Mouse (Mus musculus) left cerebral cortex, adult 2 months (tissue): ENCODE measurements around the gene Ston2. TPM values are rescaled to one million over a fixed set of nuclear protein-coding genes. Genes with fewer than 3 reads are reported as not detected.

Experiments
- DNase-seq, 2 experiments: peaks; one replicate each; pipeline ENCODE4 v3.0.0; 2021 to 2022; ENCODE audit warnings: low spot score in 2 of 2, mixed read lengths in 1 of 2; ENCODE audit errors: extremely low spot score in 1 of 2
- H3K27ac ChIP-seq: fragments of 200-600 bp; 2 replicates; pipeline ENCODE4 v1.8.1; 2022
- H3K4me3 ChIP-seq: fragments of 200-600 bp; 2 replicates; pipeline ENCODE4 v1.8.1; 2022
- CTCF ChIP-seq: fragments of 200-600 bp; IDR thresholded peaks from 2 replicates; pipeline ENCODE4 v1.8.1; 2022; ENCODE audit warnings: antibody characterized with exemption, mild to moderate bottlenecking, moderate library complexity
- intact Hi-C: fragments of 180-260 bp; cut with DNase I; formaldehyde crosslinking; loops from one replicate; pipeline ENCODE4 v1.15.1; 2025
- total RNA-seq, 2 experiments: library from RNA; stranded (reverse); gene quantifications; 2 replicates each; pipeline ENCODE4 v1.2.3; 2021

Ston2 gene
- total RNA-seq, 2 experiments from 2014 or later: 17.1 to 20.2 TPM

GRCm38 (mm10) chr12:91742916-91743315 is 45.3 kb downstream of the Ston2 start:
- intact Hi-C loops: no loop called here
- no peak overlapping the region for H3K27ac ChIP-seq
- no peak for DNase-seq
- H3K4me3 ChIP-seq: no peak overlapping the region
- TF ChIP-seq CTCF: no peak

DNA sequence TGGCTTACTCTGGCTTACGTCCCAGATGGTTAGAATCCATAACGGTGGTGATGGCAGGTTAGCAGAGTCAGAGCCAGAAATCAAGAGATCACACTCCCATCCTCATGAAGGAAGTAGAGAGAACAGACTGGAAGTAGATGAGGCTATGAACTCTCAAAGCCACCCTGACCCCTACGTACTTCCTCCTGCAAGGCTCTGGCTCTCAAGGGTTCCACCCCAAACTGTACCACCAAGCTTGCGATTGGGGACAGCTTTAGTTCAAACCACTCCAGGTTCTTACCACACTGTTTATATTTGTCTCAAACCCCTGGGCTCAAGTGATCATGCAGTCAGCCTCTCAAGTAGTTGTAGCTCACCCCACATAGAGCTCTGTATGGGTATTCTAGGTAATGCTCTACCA is 49.8 kb downstream of the Ston2 start:
- H3K27ac ChIP-seq: no peak overlapping the region
- no peak for TF ChIP-seq CTCF
- intact Hi-C loops: no loop called here
- no peak for DNase-seq
- H3K4me3 ChIP-seq: no peak overlapping the region

DNA sequence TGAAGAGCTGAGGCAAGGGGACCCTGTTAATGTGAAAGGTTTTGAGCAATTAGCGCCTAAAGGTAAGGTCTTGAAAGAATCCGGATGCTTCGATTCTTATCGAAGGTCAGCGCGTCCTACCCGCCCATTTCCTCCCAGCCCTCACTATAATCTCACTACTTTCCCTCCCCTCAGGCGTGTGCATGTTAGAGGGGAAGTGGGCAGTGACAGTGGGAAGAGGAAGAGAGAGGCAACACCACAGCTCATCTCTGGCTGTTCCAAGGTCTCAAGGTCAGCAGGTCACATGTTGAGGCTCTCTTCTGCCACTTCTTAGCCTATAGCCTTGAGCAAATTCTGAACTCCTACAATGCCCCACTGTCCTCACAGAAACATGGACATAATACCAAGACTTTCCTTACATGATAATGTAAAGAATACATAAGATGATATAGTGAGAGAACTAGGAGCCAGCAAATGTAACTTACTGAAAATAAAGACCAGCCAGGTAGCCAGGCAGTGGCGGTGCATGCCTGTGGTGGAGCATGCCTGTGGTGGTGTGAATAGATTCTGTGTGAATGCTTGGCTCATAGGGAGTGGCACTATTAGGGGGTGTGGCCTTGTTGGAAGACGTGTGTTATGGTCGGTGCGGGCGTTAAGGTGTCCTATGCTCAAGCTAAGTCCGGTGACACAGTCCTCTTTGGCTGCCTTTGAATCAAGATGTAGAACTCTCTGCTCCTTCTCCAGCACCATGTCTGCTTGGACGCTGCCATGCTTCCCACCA is 51.8 kb downstream of the Ston2 start:
- no peak for DNase-seq
- TF ChIP-seq CTCF: no peak
- Histone ChIP-seq H3K4me3 (no peak overlapping the region), H3K27ac (no peak overlapping the region)
- intact Hi-C loops: no loop called here

- no peak for DNase-seq
- no peak for TF ChIP-seq CTCF
- intact Hi-C loops: no loop called here
Observed at GRCm38 (mm10) chr12:91734246-91735027, 53.8 kb downstream of the Ston2 start.

DNA sequence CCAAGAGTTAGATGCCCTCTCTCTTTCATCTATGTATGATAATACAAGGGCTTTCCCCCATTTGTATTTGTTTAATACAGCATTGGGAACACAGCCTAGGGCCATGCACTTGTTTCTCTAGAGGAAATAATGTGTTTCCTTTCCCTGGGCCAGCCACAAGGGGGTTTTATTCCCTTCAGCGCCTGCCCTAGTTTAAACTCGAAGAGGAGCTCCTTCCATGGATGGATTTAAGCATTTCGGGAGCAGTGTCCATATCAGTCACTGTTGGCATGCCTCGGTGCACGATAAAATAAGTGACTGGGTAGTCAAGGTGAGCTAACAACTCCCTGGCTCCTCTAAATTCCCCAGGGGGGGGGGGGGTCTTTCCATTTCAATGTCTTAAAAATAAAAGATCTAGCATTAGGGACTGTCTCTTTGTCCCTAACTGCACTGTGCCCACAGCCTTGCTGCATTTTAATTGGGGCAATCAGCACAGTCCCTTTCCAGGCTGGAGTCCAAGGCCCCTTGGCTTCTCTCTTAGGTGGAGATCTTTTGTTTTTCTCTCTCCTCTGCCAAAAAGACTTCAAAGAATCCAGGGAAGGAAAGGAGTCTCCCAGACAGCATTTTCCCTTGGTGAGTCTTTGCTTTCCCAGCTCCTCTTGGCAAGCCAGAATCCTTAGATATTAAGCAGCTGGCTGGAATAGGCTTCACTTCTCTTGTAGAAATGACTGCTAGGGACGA is 55.3 kb downstream of the Ston2 start:
- Histone ChIP-seq H3K4me3 (no peak overlapping the region), H3K27ac (no peak overlapping the region)
- DNase-seq: no peak
- intact Hi-C loops: loop anchor here (2.0 kb wide), 1 partner anchor 44 kb away; no protein-coding TSS in a partner anchor
- peak; percentile 15 for TF ChIP-seq CTCF

More at GRCm38 (mm10) chr12:91734246-91735027, 53.8 kb downstream of the Ston2 start:
- Histone ChIP-seq H3K4me3 (no peak overlapping the region), H3K27ac (no peak overlapping the region)

GRCm38 (mm10) chr12:91726202-91726601 is 62.0 kb downstream of the Ston2 start:
- no peak for DNase-seq
- no peak for TF ChIP-seq CTCF
- H3K4me3 ChIP-seq: no peak overlapping the region
- intact Hi-C loops: no loop called here
- no peak overlapping the region for H3K27ac ChIP-seq

GRCm38 (mm10) chr12:91723912-91724311 is 64.3 kb downstream of the Ston2 start:
- H3K27ac ChIP-seq: no peak overlapping the region
- no peak for DNase-seq
- TF ChIP-seq CTCF: no peak
- intact Hi-C loops: no loop called here
- H3K4me3 ChIP-seq: no peak overlapping the region

- Histone ChIP-seq H3K27ac (no peak overlapping the region), H3K4me3 (no peak overlapping the region)
- TF ChIP-seq CTCF: no peak
- no peak for DNase-seq
- intact Hi-C loops: no loop called here
Observed at GRCm38 (mm10) chr12:91719134-91719533, 69.1 kb downstream of the Ston2 start.

GRCm38 (mm10) chr12:91715686-91716085 is 72.5 kb downstream of the Ston2 start:
- intact Hi-C loops: no loop called here
- DNase-seq: no peak
- H3K4me3 ChIP-seq: no peak overlapping the region
- TF ChIP-seq CTCF: no peak
- H3K27ac ChIP-seq: no peak overlapping the region

DNA sequence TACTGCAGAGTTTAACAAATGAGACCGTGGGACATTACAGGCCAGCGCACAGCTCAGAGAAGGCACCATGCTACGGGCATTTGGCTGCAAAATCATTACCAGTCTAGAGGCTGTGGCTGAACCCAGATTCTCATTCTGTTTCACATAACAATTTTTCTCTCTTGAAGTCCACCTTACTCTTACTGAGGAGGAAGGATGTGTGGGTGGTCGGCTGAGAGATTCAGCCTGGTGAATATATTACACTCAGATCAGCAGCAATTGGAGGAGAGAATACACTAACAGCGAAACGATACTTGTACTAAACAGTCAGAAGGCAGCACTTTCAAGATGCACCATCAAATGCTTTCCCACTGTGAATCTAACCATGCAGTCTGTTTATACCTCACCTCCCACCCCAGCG is 74.8 kb downstream of the Ston2 start:
- intact Hi-C loops: loop anchor here (5.0 kb wide), 1 partner anchor 71 kb away; no protein-coding TSS in a partner anchor
- no peak overlapping the region for H3K4me3 ChIP-seq
- H3K27ac ChIP-seq: no peak overlapping the region
- TF ChIP-seq CTCF: no peak
- DNase-seq: no peak

GRCm38 (mm10) chr12:91711655-91712054 is 76.5 kb downstream of the Ston2 start:
- intact Hi-C loops: loop anchor here (5.0 kb wide), 1 partner anchor 69 kb away; no protein-coding TSS in a partner anchor
- no peak for DNase-seq
- no peak overlapping the region for H3K4me3 ChIP-seq
- no peak for TF ChIP-seq CTCF
- H3K27ac ChIP-seq: no peak overlapping the region

DNA sequence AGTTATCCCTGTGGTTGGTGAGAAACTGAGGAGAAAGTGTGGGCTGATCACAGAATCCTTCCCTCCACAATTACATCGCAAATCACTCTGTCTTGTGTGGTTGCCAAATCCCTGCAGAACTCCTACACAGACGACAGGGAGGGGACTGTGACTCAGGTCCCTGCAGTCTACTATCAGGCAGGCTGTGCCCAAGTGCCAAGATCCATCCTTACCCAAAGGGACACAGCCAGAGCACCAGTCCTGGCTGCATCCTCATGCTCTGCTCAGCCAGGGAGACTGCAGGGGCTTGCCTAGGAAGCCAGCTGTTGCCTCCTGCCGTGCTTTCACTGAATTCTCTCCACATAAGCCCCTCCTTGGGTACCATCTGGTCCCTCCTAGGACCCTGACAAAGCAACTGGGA is 77.3 kb downstream of the Ston2 start:
- peak; percentile 32 to 44 for DNase-seq
- no peak for TF ChIP-seq CTCF
- no peak overlapping the region for H3K27ac ChIP-seq
- intact Hi-C loops: loop anchor here (5.0 kb wide), 1 partner anchor 69 kb away; no protein-coding TSS in a partner anchor
- H3K4me3 ChIP-seq: no peak overlapping the region
